Mouse (Mus musculus) E14TG2a.4 (cell line): ENCODE data around the gene Pithd1.
A peak's percentile ranks its signal among the peaks of the same experiment; 100 is the strongest.

Experiments used
- H3K27me3 ChIP-seq: 2 replicates; pipeline ENCODE4 v1.6.1; 2014; ENCODE audit warnings: low read length, control low read depth; ENCODE audit not compliant: insufficient read depth
- H3K36me3 ChIP-seq: 2 replicates; pipeline ENCODE4 v1.6.1; 2014; ENCODE audit warnings: low read length, control low read depth; ENCODE audit not compliant: insufficient read depth
- H3K4me1 ChIP-seq: replicated peaks from 2 replicates; pipeline ENCODE4 v1.6.1; 2014; ENCODE audit warnings: low read depth, low read length, control low read depth
- H3K4me3 ChIP-seq: replicated peaks from 2 replicates; pipeline ENCODE4 v1.5.1; 2014; ENCODE audit warnings: mild to moderate bottlenecking, low read length
- H3K9me3 ChIP-seq: 2 replicates; pipeline ENCODE4 v1.6.1; 2014; ENCODE audit warnings: low read length, control low read depth
- CTCF ChIP-seq: conservative IDR thresholded peaks from 2 replicates; pipeline ENCODE4 v1.5.1; 2014; ENCODE audit warnings: low read length
- NANOG ChIP-seq: IDR thresholded peaks from 2 replicates; pipeline ENCODE4 v1.6.1; 2014; ENCODE audit warnings: borderline replicate concordance, low read length, mixed read lengths
- POU5F1 ChIP-seq: IDR thresholded peaks from 2 replicates; pipeline ENCODE4 v1.6.1; 2014; ENCODE audit warnings: low read length, borderline replicate concordance

The Pithd1 gene

GRCm38 (mm10) chr4:135958354-135958753 is 28.7 kb downstream of the Pithd1 start:
- no peaks in the 10 kb centered on the region for H3K9me3 ChIP-seq
- H3K4me3 ChIP-seq = 0 out of 2 replicates have a peak overlapping the region, but pooled peaks have one; percentile 17
- no peaks in the 10 kb centered on the region for H3K27me3 ChIP-seq
- no peak for TF ChIP-seq NANOG
- no peak for TF ChIP-seq CTCF
- no peak for TF ChIP-seq POU5F1
- H3K4me1 ChIP-seq = peaks cover 55% of the 10 kb centered on the region
- peaks cover 24% of the 10 kb centered on the region for H3K36me3 ChIP-seq

- Histone ChIP-seq H3K27me3 (no peaks in the 10 kb centered on the region), H3K4me1 (peaks cover 57% of the 10 kb centered on the region), H3K4me3 (no peak overlapping the region), H3K36me3 (peaks cover 16% of the 10 kb centered on the region), H3K9me3 (no peaks in the 10 kb centered on the region)
- TF ChIP-seq CTCF (no peak), POU5F1 (no peak), NANOG (no peak)
Measured at GRCm38 (mm10) chr4:135955886-135956285, 31.2 kb downstream of the Pithd1 start.

GRCm38 (mm10) chr4:135954241-135954640 is 32.8 kb downstream of the Pithd1 start:
- TF ChIP-seq NANOG = no peak
- no peak for TF ChIP-seq POU5F1
- peak; percentile 82 for TF ChIP-seq CTCF
- peaks cover 64% of the 10 kb centered on the region for H3K4me1 ChIP-seq
- no peaks in the 10 kb centered on the region for H3K9me3 ChIP-seq
- peaks cover 16% of the 10 kb centered on the region for H3K36me3 ChIP-seq
- no peaks in the 10 kb centered on the region for H3K27me3 ChIP-seq
- H3K4me3 ChIP-seq = no peak overlapping the region

- peaks cover 16% of the 10 kb centered on the region for H3K36me3 ChIP-seq
- TF ChIP-seq POU5F1 (no peak), CTCF (no peak), NANOG (no peak)
- peaks cover 60% of the 10 kb centered on the region for H3K4me1 ChIP-seq
- no peaks in the 10 kb centered on the region for H3K27me3 ChIP-seq
- H3K9me3 ChIP-seq = no peaks in the 10 kb centered on the region
- no peak overlapping the region for H3K4me3 ChIP-seq
Measured at GRCm38 (mm10) chr4:135953179-135953578, 33.9 kb downstream of the Pithd1 start.

GRCm38 (mm10) chr4:135951505-135951904 is 35.6 kb downstream of the Pithd1 start:
- peak; percentile 93 for TF ChIP-seq CTCF
- TF ChIP-seq NANOG = peak; percentile 54; the same call in 1 of the 2 replicates
- TF ChIP-seq POU5F1 = no peak
- Histone ChIP-seq H3K4me1 (peaks cover 61% of the 10 kb centered on the region), H3K27me3 (no peaks in the 10 kb centered on the region), H3K4me3 (no peak overlapping the region), H3K9me3 (no peaks in the 10 kb centered on the region), H3K36me3 (peaks cover 10% of the 10 kb centered on the region)

- no peak for TF ChIP-seq POU5F1
- no peak for TF ChIP-seq CTCF
- no peak for TF ChIP-seq NANOG
- H3K9me3 ChIP-seq = no peaks in the 10 kb centered on the region
- no peaks in the 10 kb centered on the region for H3K27me3 ChIP-seq
- H3K4me3 ChIP-seq = no peak overlapping the region
- peaks cover 60% of the 10 kb centered on the region for H3K4me1 ChIP-seq
- 0 out of 2 replicates have a peak, but pooled peaks cover 3% of the 10 kb centered on the region for H3K36me3 ChIP-seq
Measured at GRCm38 (mm10) chr4:135950365-135950764, 36.7 kb downstream of the Pithd1 start.

GRCm38 (mm10) chr4:135949911-135950310 is 37.2 kb downstream of the Pithd1 start:
- TF ChIP-seq CTCF = no peak
- no peak for TF ChIP-seq NANOG
- TF ChIP-seq POU5F1 = no peak
- Histone ChIP-seq H3K36me3 (0 out of 2 replicates have a peak, but pooled peaks cover 1% of the 10 kb centered on the region), H3K9me3 (no peaks in the 10 kb centered on the region), H3K27me3 (no peaks in the 10 kb centered on the region), H3K4me3 (no peak overlapping the region), H3K4me1 (peaks cover 63% of the 10 kb centered on the region)

GRCm38 (mm10) chr4:135949475-135949874 is 37.6 kb downstream of the Pithd1 start:
- no peak for TF ChIP-seq POU5F1
- no peak for TF ChIP-seq CTCF
- TF ChIP-seq NANOG = no peak

GRCm38 (mm10) chr4:135948142-135948541 is 38.9 kb downstream of the Pithd1 start:
- Histone ChIP-seq H3K36me3 (no peaks in the 10 kb centered on the region), H3K4me3 (no peak overlapping the region), H3K27me3 (no peaks in the 10 kb centered on the region), H3K9me3 (no peaks in the 10 kb centered on the region), H3K4me1 (peaks cover 62% of the 10 kb centered on the region)
- no peak for TF ChIP-seq NANOG
- no peak for TF ChIP-seq CTCF
- TF ChIP-seq POU5F1 = no peak

More at GRCm38 (mm10) chr4:135949475-135949874, 37.6 kb downstream of the Pithd1 start:
- no peaks in the 10 kb centered on the region for H3K36me3 ChIP-seq
- no peaks in the 10 kb centered on the region for H3K9me3 ChIP-seq
- H3K4me1 ChIP-seq = peaks cover 63% of the 10 kb centered on the region
- no peak overlapping the region for H3K4me3 ChIP-seq
- no peaks in the 10 kb centered on the region for H3K27me3 ChIP-seq
